Mouse (Mus musculus): ENCODE data around the gene Stx8. TPM values are rescaled to one million over a fixed set of nuclear protein-coding genes. Genes with fewer than 3 reads are reported as not detected.

Stx8 gene
- polyA plus RNA-seq (2015; fragmentation: Nextera tagmentation; extraction: Ambion mirVana) = 79.6 and 83.2 TPM in 2 replicates

DNA sequence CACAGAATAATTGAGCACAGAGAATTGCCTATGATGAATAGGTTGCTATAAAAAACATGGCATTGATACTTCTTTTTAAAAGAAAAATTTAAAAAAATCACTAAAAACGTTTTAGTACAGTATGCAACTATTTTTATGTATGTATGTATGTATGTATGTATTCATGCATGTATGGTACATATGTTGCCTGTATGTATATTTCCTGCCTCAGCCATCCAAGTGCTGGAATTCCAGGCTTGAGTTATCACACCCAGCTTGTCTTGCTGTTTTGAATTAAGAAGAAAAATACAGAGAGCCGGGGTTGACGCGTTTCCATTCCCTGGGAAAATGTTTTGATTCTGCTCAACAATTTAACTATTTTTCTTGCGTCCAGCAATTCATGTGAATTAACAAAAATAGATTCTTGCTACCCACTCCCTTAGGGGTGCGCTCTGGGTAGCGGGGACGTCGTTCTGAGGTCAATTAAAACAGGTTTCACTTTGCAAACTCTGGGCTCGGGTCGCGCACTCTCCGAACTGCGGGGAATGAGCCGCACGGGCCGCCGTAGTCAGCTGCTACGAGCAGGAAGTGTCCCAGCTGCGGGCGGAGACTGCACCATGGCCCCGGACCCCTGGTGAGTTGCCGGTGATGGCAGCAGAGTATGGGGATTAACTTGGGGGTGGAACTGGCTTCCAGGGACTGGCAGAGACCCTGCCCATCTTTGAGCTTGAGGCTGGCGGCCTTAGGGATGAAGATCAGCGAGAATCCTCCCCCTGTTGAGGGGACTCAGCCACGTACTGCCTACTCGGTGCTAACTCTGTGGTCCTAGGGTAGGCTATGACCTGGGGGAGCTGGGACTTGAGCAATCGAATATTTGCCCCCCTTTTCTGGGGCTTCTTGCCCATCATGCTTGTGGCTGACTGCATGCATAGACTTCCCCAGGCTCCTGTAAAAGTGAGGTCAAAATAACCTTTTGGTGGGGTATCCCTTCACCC is at the start of gene Stx8:
Stx8 (plus strand) TSS at position 289 of the 974 bp plus-strand sequence.
- peak; percentile 87 for DNase-seq (ENCODE audit: low spot score)

DNA sequence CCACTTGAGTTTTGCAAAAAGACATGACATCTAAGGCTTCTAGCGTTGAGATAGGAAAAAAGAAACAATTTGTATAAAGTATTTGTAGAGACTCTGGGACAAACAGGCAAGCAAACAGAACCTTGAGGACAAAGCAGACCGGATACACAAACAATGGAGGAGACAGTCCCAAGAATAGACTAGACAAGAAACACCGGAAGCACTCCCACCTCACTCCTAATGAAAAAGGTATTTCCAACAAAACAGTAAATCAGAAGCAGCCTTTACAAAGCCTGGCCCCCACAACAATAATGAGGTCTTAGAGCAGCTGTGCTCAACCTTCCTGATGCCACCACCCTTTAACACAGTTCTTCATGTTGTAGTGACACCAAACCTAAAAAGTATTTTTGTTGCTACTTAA is 48.9 kb upstream of the Stx8 start:
- no peak for DNase-seq (ENCODE audit: low spot score)

DNA sequence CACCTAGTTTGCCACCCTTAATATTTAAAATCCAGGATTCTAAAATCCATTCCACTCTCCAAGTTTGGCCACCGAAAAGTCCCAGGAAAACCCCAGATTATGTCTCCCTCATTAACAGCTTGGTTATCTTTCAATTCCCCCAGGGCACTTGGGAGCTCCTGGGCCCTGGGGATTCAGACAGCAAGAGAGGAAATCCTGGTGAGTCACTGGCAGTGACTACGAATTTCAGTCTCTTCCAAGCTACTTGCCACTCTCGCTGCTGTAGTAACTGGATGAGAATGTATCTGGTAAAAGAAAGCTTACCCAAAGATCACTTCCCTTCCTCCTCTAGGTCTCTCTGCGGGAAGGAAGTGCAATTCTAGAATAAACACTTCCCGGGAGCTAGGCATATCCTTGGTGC is 46.4 kb upstream of the Stx8 start:
- no peak for DNase-seq (ENCODE audit: low spot score)

DNA sequence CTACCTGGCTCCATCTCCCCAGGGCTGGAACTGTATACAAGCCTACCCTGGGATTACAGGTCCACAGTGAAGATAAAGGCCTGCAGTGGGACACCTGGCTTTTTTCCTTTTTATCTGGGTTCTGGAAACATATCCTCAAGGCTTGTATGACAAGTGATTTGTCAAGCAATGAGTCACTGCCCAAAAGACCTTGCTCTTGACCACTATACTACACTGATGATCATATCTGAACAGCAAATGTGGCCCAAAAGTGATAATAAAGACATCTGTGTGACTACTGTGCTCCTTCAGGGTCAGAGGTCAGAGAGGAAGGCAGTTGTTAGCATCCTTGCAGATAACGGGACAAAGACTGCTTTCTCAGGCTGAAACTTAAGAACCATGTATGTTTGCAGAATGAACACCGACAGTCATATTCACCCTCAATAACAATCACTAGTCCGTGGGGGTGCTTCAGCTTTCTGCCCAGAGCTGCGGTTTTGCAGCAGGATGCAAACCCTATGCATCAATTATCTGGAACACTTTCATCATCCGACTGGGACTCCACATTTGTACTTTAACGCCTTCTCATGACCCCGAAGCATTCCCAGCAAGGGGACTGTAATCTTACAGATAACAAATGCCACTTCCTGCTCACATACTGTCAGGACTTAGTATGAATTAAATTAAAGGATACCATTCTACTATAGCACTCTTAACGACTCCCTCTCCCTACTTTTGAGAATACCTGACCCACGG is 45.6 kb upstream of the Stx8 start:
- DNase-seq (ENCODE audit: low spot score) = no peak

DNA sequence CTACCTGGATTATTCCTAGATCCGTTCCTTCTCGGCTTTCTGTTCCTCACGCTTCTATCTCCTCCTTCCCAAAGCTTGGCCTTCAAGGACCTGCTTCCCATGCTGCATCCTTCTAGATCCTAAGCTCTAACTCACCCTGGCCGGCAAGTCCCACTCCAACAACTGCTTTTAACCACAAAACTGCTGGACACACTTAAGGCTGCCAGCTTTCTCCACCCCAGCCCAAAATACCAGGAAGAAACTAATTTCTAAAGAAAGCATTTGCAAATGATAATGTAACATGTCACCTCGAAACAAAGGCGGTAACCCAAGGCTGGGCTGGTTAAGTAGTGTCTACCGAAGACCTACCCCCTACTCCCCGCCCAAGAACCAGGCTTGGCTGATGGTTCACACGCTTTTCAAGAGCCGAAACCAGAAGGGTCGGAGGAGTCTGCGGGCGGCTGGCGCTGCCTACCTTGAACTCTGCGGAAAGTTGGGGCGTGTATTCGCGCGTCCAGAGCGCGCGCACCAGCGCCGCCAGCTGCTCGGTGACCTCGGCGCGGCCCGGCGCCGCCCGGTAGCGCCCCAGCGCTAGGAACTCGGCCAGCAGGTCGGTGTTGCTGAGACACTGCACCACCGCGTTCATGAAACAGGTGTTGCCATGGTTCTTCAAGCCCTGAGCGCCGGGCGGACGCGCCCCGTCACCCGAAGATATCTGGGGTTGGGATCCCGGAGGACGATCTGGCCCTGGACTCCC is 44.7 kb upstream of the Stx8 start:
- peak; percentile 7 for DNase-seq (ENCODE audit: low spot score)

DNA sequence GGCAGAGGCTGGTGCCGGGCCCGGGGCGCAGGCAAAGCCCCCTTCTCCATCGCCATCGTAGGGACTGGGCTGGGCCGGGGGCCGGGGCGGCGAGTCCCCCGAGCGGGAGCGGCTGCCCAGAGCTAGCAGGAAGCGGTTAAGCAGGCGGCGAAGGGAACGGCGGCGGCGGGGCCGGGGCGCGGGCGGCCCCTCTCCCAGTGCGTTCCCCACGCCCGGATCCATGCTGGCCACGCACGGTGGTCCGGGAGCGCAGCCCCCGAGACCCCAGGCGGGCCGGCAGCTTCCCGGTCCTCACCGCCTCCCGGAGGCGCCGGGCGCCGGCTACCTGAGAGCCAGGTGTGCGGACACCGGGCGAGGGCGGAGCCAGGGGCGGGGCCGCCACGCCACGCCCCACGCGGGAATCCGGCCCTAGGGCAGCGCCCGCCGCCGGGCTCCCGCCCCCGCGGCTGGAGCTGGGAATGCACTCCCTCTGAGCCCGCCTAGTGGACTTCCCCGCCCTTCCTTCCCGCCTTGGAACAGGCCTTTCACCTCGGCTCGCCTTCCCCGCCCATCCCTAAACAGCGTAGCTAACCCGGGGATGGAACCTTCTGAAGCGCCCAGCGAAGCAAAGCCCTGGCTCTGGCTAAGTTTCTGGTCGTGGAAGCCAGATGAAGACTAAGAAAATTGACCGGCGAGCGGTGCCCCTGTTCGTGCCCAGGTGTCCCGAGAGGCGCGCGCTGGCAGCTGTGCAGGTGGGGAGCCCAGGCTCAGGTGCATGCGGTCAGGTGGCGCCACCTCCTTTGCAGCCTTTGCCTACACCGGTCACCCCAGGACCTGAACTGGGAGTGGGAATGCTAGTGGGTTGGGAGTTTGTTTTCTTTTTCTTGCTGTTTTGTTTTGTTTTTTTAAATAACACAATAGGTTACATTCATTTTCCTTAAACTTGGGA is 43.9 kb upstream of the Stx8 start, which contains the start of gene Usp43:
Usp43 (minus strand) TSS at position 327 of the 928 bp plus-strand sequence.
- peak; percentile 17 for DNase-seq (ENCODE audit: low spot score)

- DNase-seq (ENCODE audit: low spot score) = peak; percentile 66
Measured at GRCm38 (mm10) chr11:67922755-67923125, 43.3 kb upstream of the Stx8 start.

DNA sequence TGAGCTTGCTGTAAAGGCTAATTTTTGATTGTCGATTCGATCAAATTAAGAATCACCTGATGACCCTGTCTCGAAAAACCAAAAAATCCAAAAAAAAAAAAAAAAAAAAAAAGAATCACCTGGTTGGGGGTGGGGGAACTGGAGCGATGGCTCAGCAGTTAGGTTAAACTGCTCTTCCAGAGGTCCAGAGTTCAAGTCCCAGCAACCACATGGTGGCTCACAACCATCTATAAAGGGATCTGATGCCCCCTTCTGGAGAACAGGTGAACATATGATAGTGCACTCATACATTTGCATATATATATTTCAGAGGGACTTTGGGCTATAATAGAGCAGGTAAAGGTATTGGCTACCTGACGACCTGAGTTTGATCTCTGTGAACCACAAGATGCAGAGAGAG is 42.3 kb upstream of the Stx8 start:
- DNase-seq (ENCODE audit: low spot score) = no peak

DNA sequence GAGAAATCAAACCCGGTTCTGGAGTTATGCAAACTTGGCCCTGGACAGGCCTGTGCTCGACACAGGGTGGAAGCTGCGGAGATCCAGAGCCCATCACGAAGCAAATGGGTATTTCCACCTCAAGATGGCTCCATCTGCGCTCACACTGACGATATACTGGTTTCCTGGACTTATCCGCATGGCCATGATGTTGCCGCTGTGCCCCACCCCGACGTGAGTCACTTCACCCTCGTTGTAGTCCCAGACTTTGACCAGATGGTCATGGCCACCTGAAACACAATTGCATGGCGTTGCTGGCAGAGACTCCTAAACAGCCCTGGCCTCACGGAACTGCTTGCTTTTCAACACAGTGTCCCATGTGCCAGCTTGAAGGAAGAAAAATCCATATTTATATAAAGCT is 41.0 kb upstream of the Stx8 start:
- no peak for DNase-seq (ENCODE audit: low spot score)

- DNase-seq (ENCODE audit: low spot score) = no peak
Measured at GRCm38 (mm10) chr11:67926348-67927055, 39.5 kb upstream of the Stx8 start.

GRCm38 (mm10) chr11:67932156-67932555 is 33.8 kb upstream of the Stx8 start:
- no peak for DNase-seq (ENCODE audit: low spot score)

DNA sequence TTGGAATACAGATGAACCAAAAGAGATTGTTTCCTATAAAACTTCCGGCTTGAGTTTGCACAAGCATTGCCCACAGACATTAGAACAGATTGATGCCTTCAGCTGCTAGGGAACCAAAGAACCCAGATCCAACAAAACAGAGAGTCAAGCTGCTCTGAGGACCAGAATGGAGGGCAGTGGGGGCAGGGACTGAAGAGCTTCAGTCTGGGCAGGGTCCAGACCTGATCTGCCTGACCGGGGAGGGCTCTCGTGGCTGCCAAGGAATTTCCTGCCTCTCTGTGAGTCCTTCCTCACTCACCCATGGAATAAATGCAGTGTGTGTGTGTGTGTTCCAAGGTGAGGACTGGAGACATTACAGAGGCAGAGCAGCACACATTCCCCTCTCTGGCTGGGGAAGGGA is 17.8 kb upstream of the Stx8 start:
- no peak for DNase-seq (ENCODE audit: low spot score)

DNA sequence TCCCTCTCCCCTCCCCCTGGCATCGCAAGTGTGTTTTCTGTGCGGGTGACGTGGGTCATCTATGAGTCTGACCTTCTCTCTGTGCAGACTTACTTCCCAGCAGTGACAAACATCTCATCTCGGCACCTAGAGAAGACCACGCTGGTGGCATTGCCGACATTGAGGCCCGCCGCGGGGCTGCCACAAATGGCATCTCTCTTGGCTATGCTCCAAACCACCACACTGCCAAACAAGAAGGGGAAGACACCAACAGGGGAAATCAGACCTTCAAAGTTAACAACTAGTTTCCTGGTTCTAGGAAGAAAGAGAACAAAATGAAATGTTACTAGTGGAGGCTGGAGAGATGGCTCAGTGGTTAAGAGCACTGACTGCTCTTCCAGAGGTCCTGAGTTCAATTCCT is 16.5 kb upstream of the Stx8 start:
- no peak for DNase-seq (ENCODE audit: low spot score)

- no peak for DNase-seq (ENCODE audit: low spot score)
Measured at GRCm38 (mm10) chr11:67953604-67954003, 12.4 kb upstream of the Stx8 start.

DNA sequence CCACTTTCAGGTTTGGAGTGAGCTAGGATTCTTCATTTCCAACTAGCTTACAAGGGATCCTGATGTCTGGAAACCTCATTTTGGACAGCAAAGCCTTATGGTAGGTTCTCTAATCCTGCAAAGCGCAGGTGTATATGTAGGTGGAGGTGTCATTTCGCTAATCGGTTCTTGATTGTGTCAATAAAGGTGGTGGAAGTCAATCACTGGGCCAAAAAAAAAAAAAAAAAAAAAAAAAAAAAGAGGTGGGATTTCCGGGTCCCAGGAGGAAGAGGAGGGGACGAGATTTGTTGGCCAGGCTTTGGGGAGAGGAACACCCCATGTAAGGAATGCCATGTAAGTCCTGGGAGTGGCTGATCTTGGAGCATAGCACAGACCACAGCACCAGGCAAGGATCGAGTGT is 11.6 kb upstream of the Stx8 start:
- no peak for DNase-seq (ENCODE audit: low spot score)

- peak; percentile 21 for DNase-seq (ENCODE audit: low spot score)
Measured at GRCm38 (mm10) chr11:67964110-67964509, 1.9 kb upstream of the Stx8 start.

- peak; percentile 87 for DNase-seq (ENCODE audit: low spot score)
Measured at GRCm38 (mm10) chr11:67965242-67965883, 630 bp upstream of the Stx8 start, which contains the start of gene Cfap52. Gene Cfap52 (minus strand): TSS chr11:67965651.

DNA sequence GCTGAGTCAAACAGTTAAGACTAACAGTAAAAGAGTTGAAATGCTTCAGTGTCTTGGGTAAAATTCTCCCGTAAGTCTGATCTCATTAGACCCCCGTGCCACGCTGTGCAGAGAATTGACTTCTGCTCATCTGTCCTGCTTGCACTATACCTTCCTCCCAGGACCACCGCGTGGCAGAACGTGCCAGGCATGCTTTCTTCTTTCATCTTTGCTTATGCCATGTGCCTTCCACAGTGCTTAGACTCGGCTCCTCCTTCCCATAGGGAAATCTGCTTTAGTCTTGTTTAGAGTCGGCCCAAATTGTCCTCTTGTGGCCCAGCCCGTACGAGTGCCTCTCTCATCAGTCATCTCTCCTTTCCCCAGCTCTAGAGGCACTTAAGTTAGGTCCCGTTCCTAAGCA is 1.8 kb downstream of the Stx8 start:
- no peak for DNase-seq (ENCODE audit: low spot score)

DNA sequence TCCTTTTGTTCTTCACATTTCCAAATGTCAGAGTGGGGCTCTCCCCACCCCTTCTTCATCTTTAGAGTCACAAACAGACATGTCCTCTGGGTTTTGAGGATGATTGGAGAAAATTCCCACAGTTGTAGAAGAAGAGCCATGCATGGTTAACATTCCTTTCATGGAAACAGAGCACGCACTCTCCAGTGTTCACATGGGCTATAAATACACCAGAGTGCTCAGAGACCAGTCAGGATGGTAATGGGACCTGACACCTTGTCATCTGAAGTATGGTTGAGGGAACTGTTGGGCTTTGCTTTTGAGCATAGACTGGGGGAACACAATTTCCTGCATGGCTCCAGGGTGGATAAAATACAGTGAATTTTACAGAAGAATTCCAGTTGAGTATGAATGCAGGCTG is 6.6 kb downstream of the Stx8 start:
- no peak for DNase-seq (ENCODE audit: low spot score)
